Mouse (Mus musculus): ENCODE data around the gene Ampd2. TPM values are rescaled to one million over a fixed set of nuclear protein-coding genes. Genes with fewer than 3 reads are reported as not detected.

Gene Ampd2
- polyA plus RNA-seq, 1 experiment from 2014 or later: 44.9 TPM

DNA sequence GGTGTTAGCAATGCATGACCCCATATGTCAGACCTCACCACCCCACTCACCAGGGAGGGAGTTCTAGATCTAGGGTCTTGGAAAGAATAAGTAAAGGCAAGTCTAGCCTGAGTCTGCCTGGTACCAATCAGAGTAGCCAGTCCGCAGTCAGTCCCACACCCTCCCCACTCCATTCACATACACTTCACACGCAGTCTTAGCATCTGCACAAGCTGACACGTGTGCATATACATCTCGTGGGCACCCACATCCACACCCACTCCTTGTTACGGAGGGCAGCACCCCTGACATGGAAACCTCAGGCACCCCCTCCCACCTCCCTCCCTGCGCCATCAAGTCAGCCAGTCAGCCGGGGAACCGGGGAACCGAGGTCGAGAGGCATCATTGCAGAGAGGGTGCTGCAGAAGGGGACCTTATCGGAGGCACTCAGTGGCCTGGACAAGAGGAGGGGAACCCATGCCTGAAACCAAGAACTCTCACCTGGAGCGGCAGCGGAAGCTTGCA, 1.6 kb downstream of the Ampd2 start:
- Histone ChIP-seq H3K36me3 (peaks cover 14% of the 10 kb centered on the region; the same call in 1 of the 2 replicates), H3K4me2 (replicated peaks) (peak overlapping the region; percentile 100), H3K27me3 (no peaks in the 10 kb centered on the region), H3K9me3 (replicated peaks) (no peaks in the 10 kb centered on the region), H3K9ac (peak overlapping the region; percentile 67), H3K27ac (replicated peaks) (peak overlapping the region; percentile 89), H3K4me1 (peaks cover 74% of the 10 kb centered on the region), H3K4me3 (replicated peaks) (peak overlapping the region; percentile 67)
- 8% methylated on average over 13 of the region's 13 CpGs for WGBS
- peak; percentile 3; the same call in 1 of the 2 replicates for ATAC-seq (ENCODE audit: insufficient number of reproducible peaks, low FRiP score, low TSS enrichment, low read depth)

DNA sequence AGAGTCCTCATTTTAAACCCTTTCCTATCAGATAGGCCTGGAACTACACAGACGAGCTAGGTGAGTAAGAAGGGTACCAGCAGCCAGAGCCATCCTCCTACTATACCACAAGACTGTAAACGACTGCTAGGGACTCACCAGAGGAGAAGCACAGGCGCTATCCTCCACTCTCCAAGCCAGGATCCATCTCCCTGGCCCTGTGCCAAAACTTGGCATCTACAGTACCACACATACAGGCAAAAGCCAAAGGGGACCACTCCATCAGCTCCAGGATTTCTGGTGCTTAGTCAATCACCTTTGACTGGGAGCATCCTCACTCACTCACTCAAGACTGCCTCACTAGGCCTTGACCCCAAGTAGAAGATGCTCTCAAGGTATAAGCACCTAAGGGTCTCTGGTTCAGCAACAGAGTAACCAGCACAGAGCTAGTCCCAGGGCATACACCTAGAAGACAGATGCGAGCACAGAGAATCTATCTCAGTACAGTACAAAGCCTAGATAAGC, 2.5 kb downstream of the Ampd2 start:
- peaks cover 65% of the 10 kb centered on the region for H3K4me1 ChIP-seq
- no peak overlapping the region for H3K9ac ChIP-seq
- 0 out of 2 replicates have a peak overlapping the region, but pooled peaks have one; percentile 67 for H3K4me3 ChIP-seq (replicated peaks)
- 71% methylated on average over 4 of the region's 4 CpGs for WGBS
- peaks cover 22% of the 10 kb centered on the region for H3K36me3 ChIP-seq
- H3K4me2 ChIP-seq (replicated peaks): peak overlapping the region; percentile 100
- no peaks in the 10 kb centered on the region for H3K9me3 ChIP-seq (replicated peaks)
- ATAC-seq (ENCODE audit: insufficient number of reproducible peaks, low FRiP score, low TSS enrichment, low read depth): no peak
- H3K27ac ChIP-seq (replicated peaks): no peak overlapping the region
- H3K27me3 ChIP-seq: no peaks in the 10 kb centered on the region

DNA sequence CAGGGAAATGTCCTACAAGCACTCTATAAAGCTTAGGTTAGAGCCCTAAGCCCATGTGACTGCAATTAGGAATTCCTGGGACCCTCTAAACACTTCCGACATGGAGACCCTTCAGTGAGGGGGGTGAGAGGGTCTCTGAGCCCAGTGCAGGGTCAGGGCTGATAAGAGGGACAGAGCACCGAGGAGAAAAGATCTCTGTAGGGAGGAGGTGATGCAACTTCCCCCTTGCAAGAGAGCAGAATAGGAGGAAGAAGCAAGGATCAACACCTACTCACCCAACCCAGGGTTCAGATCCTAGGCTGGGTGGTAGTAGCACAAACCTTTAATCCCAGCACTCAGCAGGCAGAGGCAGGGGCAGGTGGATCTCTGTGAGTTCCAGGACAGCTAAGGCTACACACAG, 3.3 kb downstream of the Ampd2 start:
- peaks cover 61% of the 10 kb centered on the region for H3K4me1 ChIP-seq
- peaks cover 28% of the 10 kb centered on the region for H3K36me3 ChIP-seq
- H3K4me3 ChIP-seq (replicated peaks): no peak overlapping the region
- H3K9me3 ChIP-seq (replicated peaks): no peaks in the 10 kb centered on the region
- 31% methylated on average over 2 of the region's 2 CpGs for WGBS
- ATAC-seq (ENCODE audit: insufficient number of reproducible peaks, low FRiP score, low TSS enrichment, low read depth): no peak
- no peak overlapping the region for H3K9ac ChIP-seq
- no peaks in the 10 kb centered on the region for H3K27me3 ChIP-seq
- H3K4me2 ChIP-seq (replicated peaks): no peak overlapping the region
- no peak overlapping the region for H3K27ac ChIP-seq (replicated peaks)

DNA sequence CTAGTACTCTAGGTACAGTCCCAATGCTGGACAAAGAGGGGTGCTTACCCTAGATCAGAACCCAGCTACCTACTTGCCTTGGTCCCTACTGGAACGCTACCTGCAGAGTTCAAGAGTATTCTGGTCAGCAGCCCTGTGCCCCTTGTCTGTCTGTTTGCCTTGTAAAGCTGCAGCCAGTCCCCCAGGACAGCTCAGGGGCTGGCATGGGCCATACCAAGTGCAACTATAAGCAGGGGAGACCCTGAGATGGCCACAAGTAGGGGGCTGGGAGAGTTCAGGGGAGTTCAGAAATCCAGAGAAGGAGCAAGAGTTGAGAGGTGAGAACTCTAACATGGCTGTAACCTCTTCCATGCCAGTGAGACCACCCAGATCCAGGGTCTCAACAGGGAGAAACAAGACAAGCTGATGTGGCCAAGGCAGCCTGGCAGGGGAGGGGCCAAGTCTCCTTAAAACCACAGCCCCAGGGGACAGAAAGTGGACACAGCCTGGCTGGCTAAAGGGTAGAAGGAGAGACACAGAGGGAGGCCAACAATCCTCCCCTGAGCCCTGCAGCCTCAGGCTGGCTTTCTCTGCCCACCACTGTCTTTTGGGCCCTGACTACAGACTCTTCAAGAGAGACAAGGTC, 4.1 kb downstream of the Ampd2 start:
- H3K9me3 ChIP-seq (replicated peaks): no peaks in the 10 kb centered on the region
- no peak overlapping the region for H3K4me2 ChIP-seq (replicated peaks)
- H3K4me3 ChIP-seq (replicated peaks): no peak overlapping the region
- H3K4me1 ChIP-seq: peaks cover 57% of the 10 kb centered on the region
- no peaks in the 10 kb centered on the region for H3K27me3 ChIP-seq
- no peak overlapping the region for H3K27ac ChIP-seq (replicated peaks)
- no peak for ATAC-seq (ENCODE audit: insufficient number of reproducible peaks, low FRiP score, low TSS enrichment, low read depth)
- H3K36me3 ChIP-seq: peaks cover 33% of the 10 kb centered on the region
- no peak overlapping the region for H3K9ac ChIP-seq
- 72% methylated on average over 1 of the region's 1 CpGs for WGBS

DNA sequence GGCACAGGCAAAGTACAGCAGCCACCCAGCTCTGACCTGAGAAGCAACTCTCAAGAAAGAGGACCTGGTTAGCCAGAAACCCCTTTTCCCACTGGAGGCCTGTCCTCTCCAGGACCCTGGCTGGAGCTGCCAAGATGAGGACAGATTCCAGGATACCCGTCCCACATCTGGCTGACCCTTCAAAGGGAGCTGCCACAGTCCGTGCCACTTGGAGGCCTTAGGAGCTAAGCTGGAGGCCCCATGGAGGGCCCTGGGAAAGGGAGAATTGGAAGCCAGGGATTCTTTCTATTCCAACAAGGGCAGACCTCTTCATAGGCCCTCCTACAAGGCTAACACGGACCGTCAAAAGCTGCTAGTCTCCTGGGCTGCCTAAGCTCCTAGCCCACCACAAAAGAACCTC, 4.8 kb downstream of the Ampd2 start:
- H3K27ac ChIP-seq (replicated peaks): 0 out of 2 replicates have a peak overlapping the region, but pooled peaks have one; percentile 17

DNA sequence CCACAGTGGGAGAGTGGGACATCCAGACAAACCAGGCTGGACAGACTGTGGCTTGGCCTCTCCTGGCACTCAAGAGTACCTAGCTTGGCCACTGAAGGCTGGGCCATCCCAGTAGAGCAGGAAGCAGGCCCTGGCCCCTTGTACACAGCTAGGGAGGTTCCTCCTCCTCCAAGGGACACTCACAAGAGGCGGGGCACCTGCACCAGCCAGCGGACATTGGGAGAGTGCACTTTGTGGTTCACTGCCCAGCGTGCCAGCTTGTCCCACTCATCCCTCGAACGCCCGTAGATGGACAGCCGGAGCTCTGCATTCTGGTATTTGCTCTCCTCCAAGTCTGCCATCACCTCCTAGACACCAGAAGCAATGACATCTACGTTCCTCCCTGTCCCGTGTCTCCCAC, 9.6 kb downstream of the Ampd2 start:
- H3K27me3 ChIP-seq: no peaks in the 10 kb centered on the region
- no peak overlapping the region for H3K4me2 ChIP-seq (replicated peaks)
- no peak for ATAC-seq (ENCODE audit: insufficient number of reproducible peaks, low FRiP score, low TSS enrichment, low read depth)
- H3K9me3 ChIP-seq (replicated peaks): no peaks in the 10 kb centered on the region
- H3K36me3 ChIP-seq: peaks cover 67% of the 10 kb centered on the region
- no peak overlapping the region for H3K4me3 ChIP-seq (replicated peaks)
- H3K4me1 ChIP-seq: peaks cover 5% of the 10 kb centered on the region
- H3K9ac ChIP-seq: no peak overlapping the region
- H3K27ac ChIP-seq (replicated peaks): no peak overlapping the region
- WGBS: 91% methylated on average over 9 of the region's 9 CpGs

More for the DNA sequence above, 4.8 kb downstream of the Ampd2 start:
- no peak overlapping the region for H3K4me3 ChIP-seq (replicated peaks)
- no peak overlapping the region for H3K9ac ChIP-seq
- no peaks in the 10 kb centered on the region for H3K27me3 ChIP-seq
- peaks cover 40% of the 10 kb centered on the region for H3K36me3 ChIP-seq
- no peaks in the 10 kb centered on the region for H3K9me3 ChIP-seq (replicated peaks)
- ATAC-seq (ENCODE audit: insufficient number of reproducible peaks, low FRiP score, low TSS enrichment, low read depth): no peak
- WGBS: 57% methylated on average over 4 of the region's 4 CpGs
- H3K4me2 ChIP-seq (replicated peaks): no peak overlapping the region
- H3K4me1 ChIP-seq: peaks cover 50% of the 10 kb centered on the region

DNA sequence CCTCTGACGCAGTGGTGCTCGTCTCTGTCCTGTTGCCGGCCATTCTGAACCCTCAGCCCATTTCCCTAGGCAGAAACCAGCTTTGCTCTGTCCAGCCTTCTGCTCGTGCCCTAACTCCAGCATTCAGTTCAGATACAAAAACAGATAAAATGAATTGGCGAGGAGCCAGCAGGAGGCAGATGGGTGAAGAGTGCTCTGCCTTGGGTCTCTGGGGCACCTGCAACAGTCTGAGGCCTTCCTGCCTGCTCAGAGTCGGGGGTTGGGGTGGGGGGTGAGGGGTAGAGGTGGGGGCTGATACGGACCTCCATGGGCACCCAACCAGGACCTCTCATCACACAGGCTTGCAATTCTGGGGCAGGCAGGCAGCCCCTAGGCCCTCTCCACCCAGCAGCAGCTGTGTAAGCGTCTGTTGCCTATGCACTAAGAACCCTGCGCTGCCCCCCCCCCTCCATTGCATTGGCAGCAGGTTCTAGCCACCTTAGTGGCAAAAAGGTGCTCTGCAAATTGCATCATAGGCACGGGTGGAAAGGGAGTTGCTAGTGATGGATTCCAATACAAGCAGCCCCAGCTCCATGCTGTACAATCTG, 13.4 kb downstream of the Ampd2 start:
- Histone ChIP-seq H3K36me3 (peaks cover 39% of the 10 kb centered on the region), H3K4me2 (replicated peaks) (no peak overlapping the region), H3K9ac (no peak overlapping the region), H3K4me3 (replicated peaks) (no peak overlapping the region), H3K27ac (replicated peaks) (no peak overlapping the region), H3K4me1 (peaks cover 6% of the 10 kb centered on the region; the same call in 1 of the 2 replicates), H3K27me3 (no peaks in the 10 kb centered on the region), H3K9me3 (replicated peaks) (no peaks in the 10 kb centered on the region)
- ATAC-seq (ENCODE audit: insufficient number of reproducible peaks, low FRiP score, low TSS enrichment, low read depth): no peak
- WGBS: 74% methylated on average over 10 of the region's 10 CpGs

DNA sequence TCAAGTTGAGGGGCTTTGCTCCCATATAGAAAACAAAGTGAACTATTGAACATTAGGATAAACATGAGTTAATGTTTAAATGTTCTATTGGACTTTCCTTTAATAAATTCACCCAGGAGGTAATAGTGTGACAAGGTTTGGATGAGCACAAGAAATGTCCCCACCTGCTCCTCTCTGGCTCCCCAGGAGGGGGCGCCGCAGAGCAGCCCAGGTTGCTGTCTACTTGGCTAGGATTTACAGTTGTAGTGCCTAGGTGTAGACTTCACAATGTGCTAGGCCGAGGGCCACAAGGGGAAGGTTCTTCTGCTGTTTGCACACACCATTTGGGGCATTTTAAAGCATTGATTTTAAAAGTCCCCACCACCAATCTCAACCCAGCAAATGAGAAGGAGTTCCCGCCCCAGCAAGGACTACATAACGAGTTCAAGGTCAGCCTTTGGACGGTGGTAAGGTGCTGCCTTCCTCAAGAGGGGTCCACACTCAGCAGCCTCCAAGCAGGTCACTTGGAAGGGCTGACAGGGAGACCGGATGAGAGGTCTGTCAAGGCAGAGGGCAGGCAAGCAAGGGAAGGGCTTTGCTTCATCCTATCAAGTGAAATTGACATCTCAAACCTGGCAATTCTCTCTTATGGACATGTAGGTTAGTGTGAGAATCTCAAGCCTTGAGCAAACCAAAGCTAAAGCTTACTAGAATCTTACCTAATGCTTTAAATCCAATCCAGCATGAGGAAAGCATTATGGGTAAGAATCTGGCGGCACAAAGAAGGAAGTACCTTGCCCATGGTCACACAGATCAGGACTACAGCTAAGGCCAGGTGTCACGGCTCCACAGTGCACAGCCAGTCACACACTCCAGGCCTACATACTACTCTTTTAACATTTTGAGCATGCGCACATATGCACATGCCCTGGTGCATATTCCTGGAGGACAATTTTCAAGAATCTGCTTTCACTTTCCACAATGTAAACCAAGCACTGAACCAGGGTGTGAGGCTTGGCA, 15.9 kb downstream of the Ampd2 start:
- no peak overlapping the region for H3K27ac ChIP-seq (replicated peaks)
- ATAC-seq (ENCODE audit: insufficient number of reproducible peaks, low FRiP score, low TSS enrichment, low read depth): no peak
- peaks cover 6% of the 10 kb centered on the region; the same call in 1 of the 2 replicates for H3K4me1 ChIP-seq
- 68% methylated on average over 10 of the region's 10 CpGs for WGBS
- no peaks in the 10 kb centered on the region for H3K27me3 ChIP-seq
- H3K4me3 ChIP-seq (replicated peaks): no peak overlapping the region
- no peak overlapping the region for H3K4me2 ChIP-seq (replicated peaks)
- peaks cover 16% of the 10 kb centered on the region for H3K36me3 ChIP-seq
- H3K9me3 ChIP-seq (replicated peaks): no peaks in the 10 kb centered on the region
- no peak overlapping the region for H3K9ac ChIP-seq

DNA sequence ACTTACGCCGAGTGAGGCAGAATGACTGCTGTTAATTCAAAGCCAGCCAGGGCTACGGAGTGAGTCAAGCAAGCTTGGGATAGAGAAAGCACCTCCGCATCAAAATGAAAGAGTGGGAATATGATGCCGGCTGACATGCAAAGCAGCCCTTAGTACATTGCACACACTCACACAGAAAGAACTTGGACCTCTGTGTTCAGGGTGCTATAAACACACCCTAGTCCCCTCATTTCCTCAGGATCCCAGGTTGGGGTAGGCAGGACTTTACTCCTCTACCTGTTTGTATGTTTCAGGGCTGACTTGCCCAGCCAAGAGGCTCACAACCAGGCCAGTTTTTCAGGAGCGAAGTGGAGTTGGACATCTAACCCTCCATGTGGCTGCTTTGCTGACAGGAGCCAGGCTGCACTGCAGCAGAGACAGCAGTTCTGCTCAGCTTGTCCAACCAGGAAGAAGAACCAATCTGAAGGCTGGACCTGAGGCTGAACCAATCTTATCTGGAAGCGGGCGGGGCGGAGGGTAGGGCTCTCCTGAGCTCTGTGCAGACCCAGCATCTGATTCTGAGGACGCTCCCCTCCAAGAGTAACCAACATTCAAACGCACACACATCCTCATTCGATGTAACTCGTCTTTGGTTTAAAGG, 17.1 kb downstream of the Ampd2 start:
- WGBS: 59% methylated on average over 13 of the region's 13 CpGs
- no peak overlapping the region for H3K4me2 ChIP-seq (replicated peaks)

DNA sequence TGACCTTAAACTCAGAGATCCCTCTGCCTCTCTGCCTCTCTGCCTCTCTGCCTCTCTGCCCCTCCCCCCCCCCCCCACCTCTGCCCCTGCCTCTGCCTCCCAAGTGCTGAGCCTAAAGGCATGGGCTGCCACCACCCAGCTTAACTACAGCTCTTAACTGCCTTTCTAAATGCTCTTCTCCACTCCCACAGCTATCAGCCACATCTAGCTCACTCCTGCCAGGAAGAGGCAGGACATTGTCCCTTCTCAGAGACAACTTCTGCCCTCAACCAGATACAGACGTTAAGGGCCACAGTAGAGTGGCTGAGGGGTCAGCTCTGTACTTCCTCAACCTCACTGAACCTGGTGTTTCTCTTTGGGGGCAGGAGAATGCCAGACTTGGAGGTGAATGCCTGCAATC, 17.6 kb downstream of the Ampd2 start:
- Histone ChIP-seq H3K27me3 (no peaks in the 10 kb centered on the region), H3K4me3 (replicated peaks) (no peak overlapping the region), H3K36me3 (no peaks in the 10 kb centered on the region; the same call in none of the 2 replicates), H3K9me3 (replicated peaks) (no peaks in the 10 kb centered on the region), H3K4me1 (peaks cover 6% of the 10 kb centered on the region; the same call in 1 of the 2 replicates), H3K27ac (replicated peaks) (no peak overlapping the region), H3K9ac (no peak overlapping the region), H3K4me2 (replicated peaks) (no peak overlapping the region)
- ATAC-seq (ENCODE audit: insufficient number of reproducible peaks, low FRiP score, low TSS enrichment, low read depth): no peak
- WGBS: 18% methylated on average over 1 of the region's 1 CpGs

More for the DNA sequence above, 17.1 kb downstream of the Ampd2 start:
- no peak for ATAC-seq (ENCODE audit: insufficient number of reproducible peaks, low FRiP score, low TSS enrichment, low read depth)
- no peak overlapping the region for H3K27ac ChIP-seq (replicated peaks)
- no peak overlapping the region for H3K9ac ChIP-seq
- H3K4me1 ChIP-seq: peaks cover 6% of the 10 kb centered on the region; the same call in 1 of the 2 replicates
- H3K27me3 ChIP-seq: no peaks in the 10 kb centered on the region
- H3K9me3 ChIP-seq (replicated peaks): no peaks in the 10 kb centered on the region
- H3K36me3 ChIP-seq: peaks cover 4% of the 10 kb centered on the region
- H3K4me3 ChIP-seq (replicated peaks): no peak overlapping the region

Data from embryonic facial prominence, embryonic 15.5 days (tissue).